Mouse (Mus musculus): Measurements from ENCODE around the gene Hdac9.
A peak's percentile ranks its signal among the peaks of the same experiment; 100 is the strongest.

Hdac9 gene

DNA sequence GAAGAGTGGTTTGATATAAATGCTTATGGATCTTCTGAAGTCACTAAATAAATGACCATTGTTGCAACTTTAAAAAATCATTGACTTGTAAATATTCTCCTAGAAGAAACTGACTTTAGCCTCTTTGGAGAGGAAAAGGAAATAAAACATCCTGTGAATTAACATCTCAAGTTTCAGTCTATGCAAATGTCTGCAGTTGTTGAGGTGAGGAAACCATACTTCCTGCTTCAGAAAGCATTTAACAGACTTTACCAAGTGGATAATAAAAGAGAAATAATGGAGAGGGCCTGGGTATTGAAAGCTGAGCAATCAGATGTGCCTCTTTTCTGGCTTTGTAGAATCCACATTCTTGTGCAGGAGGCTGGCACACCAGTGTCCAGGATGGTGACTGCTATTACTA lies 110.4 kb downstream of the Hdac9 start:
- DNase-seq: no peak

DNA sequence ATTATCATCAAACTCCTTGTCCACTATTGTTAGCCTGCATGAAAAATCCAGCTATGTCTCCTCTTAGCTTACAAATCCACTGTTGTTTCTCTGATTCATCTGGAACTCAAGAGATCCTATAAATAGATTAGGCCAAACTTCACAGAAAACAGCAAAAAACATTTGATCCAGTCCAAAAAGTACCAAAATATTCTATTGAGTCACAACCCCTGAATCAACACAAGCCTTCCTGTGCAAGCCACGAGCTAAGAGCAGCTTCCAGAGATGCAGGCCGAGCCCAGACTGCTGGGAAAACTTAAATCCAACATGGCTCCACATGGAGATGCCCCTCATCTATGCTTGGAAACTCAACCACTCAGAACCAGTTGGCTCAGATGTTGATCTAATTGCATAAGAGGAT lies 113.2 kb downstream of the Hdac9 start:
- no peak for DNase-seq

DNA sequence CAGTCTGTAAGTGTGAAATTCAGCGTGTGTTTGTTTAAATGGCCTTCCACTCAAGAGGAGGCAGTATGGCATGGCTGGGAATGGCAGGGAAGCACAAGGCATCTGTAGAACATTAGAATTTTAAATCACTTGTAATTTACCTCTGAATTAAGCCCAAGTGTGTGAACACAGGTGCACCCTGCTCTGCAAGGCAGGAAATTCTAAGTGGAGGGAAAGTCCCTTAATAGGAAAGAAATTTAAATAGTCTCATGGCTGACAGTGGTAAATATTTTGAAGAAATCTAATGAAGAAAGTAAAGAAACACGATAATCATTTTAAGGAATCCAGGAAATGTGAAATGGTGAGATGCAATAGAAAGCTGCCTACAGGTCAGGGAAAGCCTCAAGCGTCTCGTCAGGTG lies 114.6 kb downstream of the Hdac9 start:
- no peak for DNase-seq

DNA sequence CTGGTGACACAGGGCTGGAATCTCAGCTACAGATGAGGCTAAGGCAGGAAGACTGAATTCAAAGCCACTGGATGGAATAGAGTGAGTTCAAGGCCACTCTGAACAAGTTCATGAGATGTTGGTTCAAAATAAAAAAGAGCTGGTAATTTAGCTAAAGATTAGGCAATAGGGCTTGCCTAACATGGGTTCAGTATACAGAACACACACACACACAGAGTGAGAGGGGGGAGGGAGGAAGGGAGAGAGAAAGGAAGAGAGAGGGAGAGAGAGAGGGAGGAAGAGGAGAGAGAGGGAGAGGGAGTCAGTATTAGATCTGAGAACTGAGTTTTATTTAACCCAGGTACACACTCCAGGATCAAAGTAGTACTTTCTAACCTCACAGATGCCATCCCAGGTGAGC lies 115.1 kb downstream of the Hdac9 start:
- no peak for DNase-seq

DNA sequence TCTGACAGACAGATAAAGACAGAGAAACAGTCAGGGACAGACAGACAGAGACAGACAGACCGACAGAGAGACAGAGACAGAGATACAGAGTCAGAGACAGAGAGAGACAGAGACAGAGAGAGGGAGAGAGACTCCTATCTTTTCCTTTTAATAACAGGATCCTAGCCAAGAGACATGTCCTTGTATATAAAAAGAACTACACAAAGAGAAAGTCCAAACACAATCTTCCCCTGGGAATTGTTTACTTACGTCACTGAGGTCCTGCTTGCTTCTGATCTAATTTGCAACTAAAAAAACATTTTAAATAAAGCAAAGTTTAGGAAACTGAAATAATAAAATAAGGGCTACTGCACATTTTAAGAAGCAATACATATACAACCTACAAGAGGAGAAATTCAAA lies 119.5 kb downstream of the Hdac9 start:
- no peak for DNase-seq

DNA sequence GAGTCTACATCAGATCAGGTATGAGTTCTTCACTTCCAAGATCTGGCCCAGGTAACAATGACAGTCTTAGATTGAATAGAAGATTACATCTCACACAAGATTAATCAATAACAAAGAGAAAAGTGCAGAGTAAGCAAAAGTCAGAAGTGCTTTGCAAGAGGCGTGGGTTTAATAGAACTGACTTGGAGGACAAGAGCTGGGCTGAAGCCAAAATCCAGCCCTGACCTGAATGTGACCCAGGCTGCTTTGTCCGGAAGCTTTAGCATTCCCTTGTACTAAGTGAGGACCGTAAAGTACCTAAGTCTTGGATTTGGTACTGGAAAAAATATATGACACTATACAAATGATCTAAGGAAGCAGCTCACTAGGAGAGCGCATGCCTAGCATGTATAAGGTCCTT lies 121.4 kb downstream of the Hdac9 start:
- DNase-seq: peak; percentile 9 to 34

DNA sequence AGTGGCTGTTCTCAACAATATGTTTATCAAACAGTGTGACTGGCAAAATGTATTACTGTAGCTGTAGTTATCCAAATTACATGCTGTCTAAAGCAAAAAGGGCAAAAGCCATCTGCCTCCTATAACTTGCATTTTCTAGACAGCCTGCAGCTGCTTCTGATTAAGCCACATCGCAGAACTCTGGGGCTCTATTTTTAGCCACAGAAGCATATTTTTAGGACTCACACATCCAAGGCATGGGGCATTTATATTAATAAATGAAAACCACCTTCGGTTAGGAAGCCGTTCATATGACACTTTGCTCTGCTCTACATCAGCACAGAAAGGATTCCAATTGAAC lies 124.8 kb downstream of the Hdac9 start:
- no peak for DNase-seq

DNA sequence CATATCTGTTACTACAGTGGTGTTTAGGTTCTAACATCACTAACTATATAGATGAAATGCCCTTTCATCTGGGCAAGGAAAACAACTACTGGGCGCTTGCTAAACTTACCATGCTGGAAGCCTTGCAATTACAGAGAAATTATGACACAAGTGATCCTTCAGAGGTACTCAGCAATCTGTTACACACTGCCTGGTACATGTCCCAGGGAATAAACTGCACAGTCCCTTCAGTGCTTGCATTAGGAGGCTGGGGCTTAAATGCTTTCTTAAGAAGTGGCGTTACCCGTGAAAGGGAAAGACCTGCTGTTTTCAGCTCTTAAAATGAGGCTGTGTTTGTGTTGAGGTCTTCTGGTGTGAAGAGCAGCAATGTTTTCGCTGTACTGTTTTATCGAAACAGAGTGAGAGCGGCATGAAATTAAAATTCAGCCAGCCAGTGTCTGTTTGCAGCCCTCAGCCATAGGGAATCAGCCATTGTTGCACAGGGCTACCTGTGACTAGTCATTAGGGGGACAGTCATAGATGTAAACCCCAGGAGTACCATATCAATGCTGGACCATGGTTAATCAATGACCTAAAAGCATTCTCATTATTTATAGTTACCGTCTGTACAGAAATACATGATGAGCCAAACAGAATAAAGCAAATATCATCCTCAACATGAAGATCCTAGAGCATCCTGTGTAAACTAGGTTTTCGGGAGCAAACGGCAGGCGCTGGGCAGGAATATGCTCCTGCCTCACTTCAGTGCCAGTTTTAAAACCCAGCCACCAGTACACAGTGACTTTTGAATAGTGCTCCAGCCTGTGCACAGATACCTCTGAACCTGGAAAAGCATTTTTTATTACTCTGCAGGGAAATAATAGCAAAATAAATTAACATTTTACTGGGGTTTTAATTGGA lies 125.4 kb downstream of the Hdac9 start:
- no peak for DNase-seq

DNA sequence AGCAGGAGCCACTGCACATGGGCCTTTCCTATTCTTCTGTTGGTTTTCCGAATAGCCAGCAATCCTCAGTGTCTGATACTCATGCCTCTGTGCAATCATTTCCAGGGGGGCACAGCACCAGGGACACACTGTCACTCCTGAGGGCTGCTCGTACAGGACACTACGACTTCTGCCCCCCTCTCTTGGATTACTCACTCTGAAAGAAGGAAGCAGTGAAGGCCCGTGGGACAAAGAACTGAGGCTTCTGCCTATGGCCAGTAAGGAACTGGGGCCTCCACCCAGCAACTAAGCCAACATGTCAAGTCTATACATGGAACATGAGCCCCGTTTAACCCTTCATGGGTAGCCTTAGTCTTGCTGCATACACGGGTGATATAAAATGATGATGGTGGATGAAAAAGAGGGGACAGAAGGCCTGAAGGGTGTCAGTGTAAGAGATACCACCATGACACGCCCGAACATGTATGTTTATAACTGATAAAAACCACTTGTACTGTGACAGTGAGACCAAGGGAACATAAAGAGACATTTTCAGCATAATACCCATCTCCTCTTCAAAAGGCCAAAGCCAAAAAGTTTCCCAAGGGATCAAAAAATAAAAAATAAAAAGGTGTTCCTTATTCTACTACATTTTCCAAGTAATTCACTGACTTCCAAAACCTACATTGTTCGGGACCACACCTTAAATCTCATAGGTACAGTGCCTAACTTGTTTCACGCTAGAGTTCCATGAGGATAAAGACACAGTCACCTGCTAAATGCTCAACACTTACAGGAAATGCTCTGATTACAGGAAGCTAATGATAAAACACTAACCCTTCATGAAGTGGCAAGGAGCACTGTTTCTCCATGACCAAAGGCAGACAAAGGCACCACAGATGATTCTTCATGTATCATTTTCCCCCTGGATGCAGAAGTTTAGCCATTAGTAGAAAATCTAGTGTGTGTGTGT lies 127.6 kb downstream of the Hdac9 start:
- DNase-seq: no peak

DNA sequence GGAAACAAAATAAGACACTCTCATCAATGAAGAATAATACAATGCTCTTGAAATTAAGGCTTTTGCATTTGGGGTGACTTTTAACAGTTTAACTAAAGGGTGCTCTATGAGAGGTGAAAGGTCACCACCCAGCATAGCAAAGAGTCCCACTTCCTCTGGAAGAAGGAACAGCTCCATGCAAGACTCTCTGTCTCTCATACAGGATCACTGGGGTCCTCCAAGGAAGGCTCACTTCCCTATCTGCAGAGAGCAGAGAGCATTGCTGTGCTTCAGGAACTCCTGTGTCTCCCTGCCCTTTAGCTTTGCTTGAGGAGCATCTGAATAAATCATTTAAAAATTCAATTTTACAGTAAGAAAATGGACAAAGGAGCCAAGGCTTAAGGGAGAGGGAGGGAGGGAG lies 129.5 kb downstream of the Hdac9 start:
- no peak for DNase-seq

DNA sequence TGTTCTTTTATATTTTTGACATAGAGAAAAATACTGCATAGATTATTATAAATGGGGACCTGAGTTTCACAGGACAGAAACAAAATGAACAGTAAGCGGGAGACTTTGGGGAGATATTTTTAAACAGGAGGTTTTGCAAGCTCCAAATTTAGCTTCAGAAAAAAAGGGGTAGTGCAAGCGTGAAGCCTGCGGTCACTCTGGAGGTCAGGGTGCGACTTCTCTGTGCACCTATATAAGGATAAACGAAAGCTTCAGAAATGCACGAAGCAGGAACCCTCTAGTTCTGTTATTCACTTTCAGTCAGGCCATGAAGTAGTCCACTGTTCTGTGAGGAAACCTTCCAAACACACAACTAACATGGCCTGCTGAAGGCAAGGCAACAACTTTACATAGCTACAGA lies 133.3 kb downstream of the Hdac9 start:
- DNase-seq: peak in 1 of 2 experiments; percentile 4

DNA sequence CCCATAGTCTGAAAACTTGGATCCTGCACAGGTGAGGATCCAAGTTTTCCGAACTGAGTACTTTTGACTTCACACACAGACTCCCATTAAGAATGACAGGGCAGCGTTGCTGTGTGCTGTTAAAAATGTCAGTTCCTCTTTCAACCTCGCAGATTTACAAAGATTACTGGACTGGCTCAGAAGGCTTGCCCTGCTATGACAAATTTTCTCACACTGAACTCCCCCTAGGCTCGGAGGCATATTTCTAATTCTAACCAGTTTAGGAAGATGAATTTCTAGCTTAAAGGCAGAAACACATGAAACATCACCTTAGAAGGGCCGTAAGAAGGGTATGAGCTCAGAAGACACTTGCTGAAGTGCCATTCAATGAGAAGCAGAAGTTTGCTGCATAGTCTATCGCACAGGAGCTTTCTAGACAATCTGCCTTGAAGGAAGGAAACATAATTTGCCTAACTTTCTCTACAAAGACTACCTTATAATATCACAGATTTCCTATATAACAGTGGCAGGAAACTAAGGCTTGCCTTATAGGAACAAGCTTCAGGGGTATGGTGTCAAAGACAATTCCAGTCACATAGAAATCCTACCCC lies 137.4 kb downstream of the Hdac9 start:
- no peak for DNase-seq

DNA sequence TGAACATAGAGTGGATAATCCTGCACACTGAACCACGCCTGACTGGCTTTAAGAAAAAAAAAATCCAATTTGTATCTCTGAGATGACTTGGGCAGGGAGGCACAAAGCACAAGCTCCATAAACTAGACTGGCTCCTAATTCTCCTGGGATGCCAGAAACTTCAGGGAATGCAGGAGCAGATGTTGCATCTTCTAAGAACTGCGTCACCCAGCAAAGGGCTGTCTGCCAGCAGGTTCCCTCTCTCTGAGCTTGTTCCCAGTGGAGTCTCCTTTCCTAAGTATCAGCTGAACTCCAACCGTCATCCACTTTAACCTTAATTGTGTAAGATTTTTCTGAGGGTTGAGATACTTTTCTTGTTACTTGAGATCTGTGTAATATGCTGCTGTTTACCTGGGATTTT lies 140.7 kb downstream of the Hdac9 start:
- DNase-seq: no peak

DNA sequence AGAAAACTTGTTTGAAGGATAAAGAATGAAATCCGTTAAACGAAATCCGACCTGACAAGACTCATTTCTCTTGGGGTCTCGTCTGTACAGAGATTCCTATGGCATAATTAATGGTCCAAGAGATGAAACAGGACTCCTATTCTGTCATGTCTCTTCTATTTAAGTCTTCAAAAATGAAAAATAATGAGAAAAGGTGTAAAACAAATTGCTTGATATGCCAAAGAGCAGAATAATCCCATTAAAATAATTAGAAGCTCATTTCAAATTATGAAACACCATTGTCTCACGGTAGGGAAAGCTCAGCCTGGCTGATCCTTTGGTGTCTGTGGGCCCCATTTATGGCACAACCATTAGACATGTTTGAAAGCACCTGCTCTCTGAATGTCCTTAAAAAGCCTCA lies 142.8 kb downstream of the Hdac9 start:
- no peak for DNase-seq

DNA sequence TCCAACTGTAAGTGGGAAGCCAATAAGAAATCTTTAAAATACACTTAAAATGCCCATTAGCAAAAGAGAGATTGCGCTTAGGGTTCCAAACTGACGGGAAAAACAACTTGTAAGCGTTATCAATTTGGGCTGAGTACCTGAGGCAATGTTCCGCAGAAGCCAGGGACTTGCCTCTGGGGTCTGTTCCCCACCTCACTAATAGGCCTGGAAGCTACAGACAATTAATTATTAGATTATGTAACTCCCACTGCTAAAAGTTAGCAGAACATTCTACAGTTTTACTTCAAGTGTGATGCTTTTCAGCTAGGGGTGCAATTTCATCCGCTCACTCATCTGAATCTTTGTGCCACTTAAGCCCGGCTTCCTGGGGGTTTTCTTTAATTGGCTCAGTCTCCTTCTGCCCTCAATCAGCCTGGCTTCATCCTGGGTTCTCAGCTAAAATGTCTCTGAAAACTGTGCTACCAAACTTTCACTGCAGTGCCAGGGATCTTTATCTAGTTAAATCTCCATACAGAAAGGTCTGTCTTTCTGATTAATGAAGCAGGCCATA lies 149.6 kb downstream of the Hdac9 start:
- DNase-seq: no peak

DNA sequence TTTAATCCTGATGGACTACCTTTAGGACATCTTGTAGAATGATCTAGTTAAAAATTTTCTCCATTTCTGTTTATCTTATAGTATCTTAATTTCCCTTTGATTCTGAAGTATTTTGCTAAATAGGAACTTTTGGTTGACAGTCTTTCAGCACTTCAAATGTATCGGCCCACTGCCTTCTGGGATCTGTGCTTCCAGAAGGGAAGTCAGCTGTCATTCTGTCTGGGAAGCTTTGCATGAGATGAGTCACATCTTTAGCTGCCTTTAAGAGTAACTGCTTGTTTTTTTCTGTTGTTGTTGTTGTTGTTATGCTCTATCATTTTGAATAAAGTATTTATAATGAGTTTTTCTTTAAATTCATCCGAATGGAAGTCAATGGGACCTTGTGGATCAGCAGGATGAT lies 169.6 kb downstream of the Hdac9 start:
- no peak for DNase-seq

DNA sequence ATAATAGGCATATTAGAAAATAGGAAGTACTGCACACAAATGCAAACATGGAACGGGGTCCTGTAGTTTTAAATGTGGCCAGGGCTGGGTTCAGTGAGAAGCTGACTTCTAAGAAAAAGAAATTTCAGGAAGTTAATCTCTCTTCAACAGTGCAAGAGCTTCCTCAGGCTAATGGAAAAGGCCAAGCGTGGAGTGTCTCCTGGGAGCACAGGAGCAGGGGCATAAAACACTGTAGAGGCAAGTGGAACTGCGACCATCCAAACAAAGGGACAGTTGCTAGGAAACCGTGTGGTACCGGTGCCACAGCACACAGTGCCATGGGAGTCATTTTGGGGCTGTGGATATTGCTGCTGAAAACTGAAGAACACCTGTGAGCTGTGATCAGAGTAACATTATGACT lies 191.7 kb downstream of the Hdac9 start:
- no peak for DNase-seq

DNA sequence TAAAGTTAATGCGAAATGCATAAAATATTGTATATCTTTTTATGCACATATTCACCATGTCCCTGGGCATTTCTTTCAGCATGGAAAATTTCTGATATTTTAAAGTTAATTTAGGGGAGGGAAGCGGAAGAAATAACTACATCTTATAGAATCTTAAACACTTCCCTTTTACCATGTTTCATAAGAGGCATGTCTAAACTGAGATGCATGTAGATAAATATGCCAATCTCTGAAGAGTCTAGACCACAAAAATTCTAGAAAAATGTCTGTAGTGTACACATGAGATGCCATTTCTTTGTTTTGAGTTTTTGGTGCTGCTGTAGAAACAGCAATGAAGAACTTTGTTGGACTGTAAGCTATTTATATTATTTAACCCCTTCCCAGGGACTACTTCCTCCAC lies 192.6 kb downstream of the Hdac9 start:
- no peak for DNase-seq

DNA sequence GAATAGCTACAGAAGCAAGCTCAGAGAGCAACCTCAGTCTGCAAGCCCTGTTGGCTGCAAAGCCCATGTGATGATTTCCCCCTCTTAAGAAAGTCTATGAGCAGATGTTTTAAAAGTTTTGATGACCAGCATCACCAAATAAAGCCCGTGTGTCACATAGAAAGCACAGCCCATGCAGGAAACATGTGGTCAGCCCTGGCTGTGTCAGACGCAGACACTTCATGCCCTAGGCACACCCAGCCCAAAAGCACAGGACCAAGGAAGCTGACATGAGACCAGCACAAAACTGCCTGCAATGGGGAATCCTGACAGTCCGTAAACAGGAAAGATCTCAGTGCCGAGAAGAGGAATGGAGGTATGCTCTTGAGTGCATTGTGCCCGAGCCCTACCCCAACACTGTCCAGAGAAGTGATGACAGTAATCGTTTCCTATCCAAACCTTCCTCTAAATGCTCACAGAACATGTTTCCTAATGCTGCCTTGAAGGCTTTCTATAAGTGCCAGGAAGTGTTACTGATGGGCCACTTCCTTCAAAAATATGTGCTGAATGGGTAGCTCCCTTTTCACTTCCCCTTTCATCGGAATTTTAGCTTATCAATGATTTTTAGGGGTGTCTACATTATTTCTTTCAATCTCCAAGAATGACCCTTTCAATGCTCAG lies 193.9 kb downstream of the Hdac9 start:
- no peak for DNase-seq

DNA sequence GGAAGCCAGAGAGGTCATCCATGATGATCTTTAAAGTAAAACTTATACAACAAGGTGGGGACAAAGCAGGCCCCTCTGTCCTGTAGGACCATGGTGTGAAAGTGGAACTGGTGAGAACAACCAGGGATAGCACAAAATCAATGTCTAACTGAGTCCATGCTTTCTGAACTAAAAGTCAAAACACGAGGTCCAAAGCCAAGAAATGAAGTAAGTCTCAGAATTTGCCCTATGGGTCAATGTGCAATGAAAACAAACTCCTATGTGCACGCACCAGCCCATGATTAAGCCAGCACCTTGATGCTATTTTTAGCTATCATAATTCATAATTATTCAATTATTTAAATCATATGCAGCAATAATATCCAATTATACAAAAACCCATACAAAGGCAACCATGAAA lies 196.0 kb downstream of the Hdac9 start:
- no peak for DNase-seq

DNA sequence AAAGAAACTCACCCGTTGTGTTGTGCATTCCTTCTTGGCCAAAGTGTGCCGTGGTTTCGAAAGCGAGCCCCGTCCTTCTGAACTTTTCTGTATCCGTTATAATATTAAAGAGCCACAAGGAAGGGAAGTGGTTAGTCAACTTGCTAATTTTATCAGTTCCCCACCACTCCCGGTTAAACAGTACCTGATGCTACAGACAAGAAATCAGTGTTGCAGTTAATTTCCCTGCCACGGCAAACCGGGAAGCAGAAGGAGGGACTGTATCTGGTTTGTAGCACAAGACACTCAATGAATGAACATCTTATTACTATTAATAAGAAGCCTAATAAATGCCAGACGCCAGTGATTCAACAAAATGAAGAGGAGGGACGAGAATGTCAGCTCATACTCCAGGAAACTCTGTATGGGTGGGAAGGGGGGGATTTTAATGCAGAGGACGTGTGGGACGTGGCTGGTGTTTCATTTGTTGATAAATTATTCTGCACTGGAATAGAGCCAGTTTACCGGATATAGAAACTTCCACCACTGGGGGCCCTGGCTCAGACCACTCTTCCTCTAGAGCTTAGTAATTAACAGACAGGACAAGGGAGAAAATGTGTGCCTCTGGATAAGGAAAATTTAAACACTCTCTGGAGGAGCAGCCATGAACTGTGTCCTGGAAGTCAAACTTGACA lies 202.5 kb downstream of the Hdac9 start:
- peak; percentile 1 to 8 for DNase-seq

DNA sequence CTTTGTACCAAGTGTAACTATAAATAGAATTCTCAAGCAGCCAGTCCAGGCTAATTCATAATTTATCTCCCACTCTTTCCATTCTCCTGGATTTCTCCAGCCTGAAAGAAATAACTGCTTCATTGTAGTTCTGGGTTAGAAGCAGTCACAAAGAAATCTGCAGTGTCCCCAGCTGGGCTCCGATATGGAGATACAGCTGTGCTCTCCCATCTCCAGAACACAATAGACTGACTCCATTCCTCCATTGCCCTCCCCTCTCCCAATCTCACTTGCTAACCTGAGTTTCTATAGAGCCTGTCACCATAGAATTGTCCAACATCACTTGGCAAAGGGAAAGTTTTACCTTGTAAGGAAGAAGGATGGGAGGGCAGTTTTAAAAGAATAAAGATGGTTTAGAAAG lies 218.9 kb downstream of the Hdac9 start:
- no peak for DNase-seq
